Mouse (Mus musculus): ENCODE data around the gene Letmd1.
A peak's percentile ranks its signal among the peaks of the same experiment; 100 is the strongest.
"Not testable (repeated sequence)": the region's sequence is repeated elsewhere in the genome, so short reads cannot be mapped to it uniquely, and the experiment has no call there.

Letmd1 gene

DNA sequence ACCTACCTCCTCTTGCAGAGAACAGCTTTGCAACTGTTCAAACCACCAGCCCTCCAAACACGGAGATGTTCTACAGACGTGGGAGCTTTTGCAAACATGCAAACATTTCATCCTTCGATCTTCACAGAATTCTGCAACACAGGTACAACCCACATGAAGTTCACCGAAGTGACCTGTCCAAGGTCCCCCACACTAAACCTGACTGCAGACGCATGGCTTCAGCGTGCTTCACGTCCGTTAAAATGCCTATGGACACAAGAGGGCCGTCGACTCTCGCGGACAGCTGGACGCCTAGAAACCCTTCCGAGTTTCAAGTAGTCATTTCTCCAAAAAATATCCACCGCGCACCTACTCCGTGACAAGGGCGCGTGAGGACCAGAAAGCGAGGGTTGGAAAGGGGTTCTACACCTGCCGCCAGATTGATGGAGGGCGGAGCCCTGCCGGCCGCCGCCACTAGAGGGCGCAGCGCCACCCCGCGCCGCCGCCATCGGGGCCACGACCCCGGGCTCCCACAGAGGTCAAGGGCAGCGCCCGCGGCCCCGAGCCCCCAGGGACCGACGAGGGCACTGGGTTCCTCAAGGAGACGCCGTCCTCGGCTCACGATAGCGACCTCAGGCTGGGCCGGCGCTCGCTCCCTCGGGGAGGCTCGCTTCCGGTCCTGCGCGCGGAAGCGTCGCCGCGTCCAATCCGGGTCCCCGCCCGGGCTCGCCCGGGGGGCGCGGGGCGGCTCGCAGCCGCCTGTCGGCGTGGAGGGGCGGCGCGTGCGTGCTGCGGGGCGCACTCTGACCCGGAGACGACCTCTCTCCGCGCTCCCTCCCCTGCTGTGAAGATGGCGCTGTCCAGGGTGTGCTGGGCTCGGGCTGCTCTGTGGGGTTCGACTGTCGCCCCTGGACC is at the start of gene Letmd1:
TSS of gene Letmd1 (plus strand) at position 729 of the 894 bp plus-strand sequence.
- DNase-seq = peak; percentile 93

- DNase-seq = no peak
These were observed 49.5 kb upstream of the Letmd1 start for GRCm38 (mm10) chr15:100419311-100419710.

- DNase-seq = no peak
These were observed 48.7 kb upstream of the Letmd1 start for GRCm38 (mm10) chr15:100419901-100420745.

DNA sequence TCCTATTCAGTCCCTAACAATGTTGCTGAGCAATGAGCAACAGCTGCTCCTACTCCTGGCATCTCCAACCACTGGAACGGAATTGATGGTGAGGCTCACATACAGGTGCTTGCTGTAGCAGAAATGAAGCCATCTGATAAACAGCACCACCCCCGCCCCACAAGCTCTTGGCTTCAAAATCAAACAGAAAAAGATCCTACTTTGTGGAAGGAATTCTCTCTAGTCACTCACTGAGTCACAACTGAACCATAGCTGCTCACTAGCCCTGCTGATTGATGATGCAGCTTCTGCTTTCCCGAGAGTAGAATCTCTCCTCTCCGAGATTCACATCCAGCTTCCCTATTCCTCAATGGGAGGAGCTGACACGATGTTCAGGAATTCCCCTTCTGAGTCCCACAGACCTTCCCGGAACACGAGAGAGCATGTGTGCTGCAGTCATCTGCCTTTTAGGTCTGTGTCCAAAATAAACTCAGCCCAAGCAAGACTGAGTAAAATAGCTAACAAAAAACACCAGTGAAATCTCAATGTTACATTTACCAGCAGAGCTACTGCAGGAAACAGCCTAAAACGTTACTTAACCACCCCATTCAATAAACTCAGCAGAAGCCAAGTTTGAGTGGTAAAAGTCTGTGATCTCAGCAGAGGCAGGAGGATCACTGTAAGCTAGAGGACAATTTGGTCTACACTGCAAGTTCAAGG is 47.6 kb upstream of the Letmd1 start:
- no peak for DNase-seq

DNA sequence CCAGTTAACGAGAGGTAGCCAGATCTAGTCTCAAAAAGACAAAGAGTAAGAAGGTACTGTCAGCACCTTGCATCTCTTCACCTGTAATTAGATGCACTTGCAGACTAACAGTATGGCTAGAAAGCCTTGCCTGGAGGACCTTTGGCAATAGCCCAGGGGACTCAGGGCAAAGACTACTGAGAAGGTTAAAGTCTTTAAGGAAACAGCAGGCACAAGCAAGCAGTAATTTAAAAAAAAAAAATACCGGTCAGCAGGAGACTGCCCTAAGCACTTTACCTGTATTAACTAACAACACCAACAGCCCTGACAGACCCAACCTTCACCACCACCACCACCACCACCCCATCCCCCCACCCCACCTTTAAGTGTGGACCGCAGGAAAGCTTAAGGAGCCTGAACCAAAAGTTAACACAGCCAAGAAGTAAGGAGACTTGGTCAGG is 47.0 kb upstream of the Letmd1 start, which contains the start of gene Gm5475:
TSS of gene Gm5475 (plus strand) at position 390 of the 440 bp plus-strand sequence.
- DNase-seq = not testable (repeated sequence)

GRCm38 (mm10) chr15:100422476-100422875 is 46.3 kb upstream of the Letmd1 start:
- DNase-seq = no peak

GRCm38 (mm10) chr15:100422899-100423860 is 45.6 kb upstream of the Letmd1 start:
- peak; percentile 98 for DNase-seq

DNA sequence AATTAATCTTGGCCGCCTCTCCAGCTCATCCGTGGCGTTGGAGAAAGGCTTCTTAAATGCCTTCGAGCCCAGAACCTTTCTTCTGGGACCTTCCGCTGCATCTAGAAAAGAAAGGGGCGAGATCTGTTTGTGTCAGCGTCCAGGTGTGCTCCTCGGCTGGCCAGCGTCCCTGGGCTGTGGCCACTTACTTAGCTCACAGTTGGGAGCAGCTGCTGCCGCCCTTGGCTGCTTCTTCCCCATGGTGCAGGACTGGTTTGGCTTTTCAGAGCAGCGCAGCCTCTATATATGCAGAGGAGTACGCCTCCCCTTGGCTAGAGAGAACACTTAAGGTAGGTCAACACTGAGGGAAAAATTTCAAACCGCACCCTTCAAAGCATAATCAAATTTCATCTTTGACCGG is 44.9 kb upstream of the Letmd1 start:
- DNase-seq = no peak

DNA sequence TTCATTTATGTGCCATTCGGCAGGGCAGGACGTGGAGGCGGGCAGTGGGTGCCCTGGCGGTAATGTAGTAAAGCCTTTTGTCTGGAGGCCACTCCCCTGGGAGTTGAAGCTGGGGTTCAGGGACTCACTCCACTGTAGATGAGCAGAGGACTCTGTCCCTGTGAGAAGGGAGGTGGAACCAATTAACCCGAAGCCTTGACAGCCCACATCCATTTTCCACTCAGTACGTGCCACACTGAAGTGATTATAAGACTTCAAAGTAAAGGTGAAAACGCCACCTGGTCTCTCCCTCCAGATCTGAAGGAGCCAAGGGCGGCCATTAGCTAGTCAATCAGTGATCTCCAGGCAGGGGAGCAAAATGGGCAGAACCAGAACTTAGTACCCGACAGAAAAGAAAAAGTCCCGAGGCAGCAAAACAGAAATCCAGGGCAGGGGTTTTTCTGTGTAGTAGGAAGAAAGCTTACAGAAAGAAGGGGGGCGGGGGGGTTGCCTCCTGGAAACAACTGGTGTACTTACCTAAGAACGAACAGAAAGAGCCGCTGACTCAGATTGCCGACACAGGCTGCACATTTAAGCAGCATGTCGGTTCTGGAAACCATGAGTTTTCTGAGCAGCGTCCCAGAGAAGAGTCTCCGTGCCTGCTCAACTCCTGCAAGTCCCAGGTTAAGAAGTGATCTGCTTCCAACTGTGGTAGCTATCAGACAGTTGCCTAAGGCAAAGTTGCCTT is 44.3 kb upstream of the Letmd1 start, which contains the start of gene Slc11a2:
TSS of gene Slc11a2 (minus strand) at position 677 of the 727 bp plus-strand sequence.
- no peak for DNase-seq

DNA sequence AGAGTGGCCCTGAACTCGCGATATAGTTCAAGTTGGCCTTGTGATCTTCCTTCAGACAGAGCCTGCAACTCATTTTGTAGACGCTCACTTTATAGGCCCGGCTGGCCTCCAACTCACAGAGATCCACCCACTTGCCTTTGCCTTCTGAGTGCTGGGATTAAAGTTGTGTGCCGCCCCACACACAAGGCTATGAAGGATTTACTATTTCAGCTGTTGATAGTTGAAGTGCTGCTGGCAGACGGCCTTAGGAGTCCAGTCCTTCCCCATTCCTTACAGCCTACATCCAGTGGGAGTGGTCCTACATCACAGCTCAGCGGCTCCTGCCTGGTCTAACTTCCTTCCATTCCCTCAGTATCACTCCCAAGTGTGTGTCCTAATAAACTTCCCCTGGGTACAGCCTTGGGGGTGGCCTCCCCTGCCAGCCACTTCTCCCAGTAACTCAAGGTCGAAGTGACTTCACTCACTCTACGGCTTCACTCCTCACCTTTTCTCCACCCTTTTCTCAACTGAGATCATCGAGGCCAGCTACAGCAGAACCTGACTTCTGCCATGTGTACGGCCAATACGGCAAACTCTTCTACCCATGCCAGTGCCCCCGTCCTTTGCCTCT is 40.4 kb upstream of the Letmd1 start:
- DNase-seq = no peak

DNA sequence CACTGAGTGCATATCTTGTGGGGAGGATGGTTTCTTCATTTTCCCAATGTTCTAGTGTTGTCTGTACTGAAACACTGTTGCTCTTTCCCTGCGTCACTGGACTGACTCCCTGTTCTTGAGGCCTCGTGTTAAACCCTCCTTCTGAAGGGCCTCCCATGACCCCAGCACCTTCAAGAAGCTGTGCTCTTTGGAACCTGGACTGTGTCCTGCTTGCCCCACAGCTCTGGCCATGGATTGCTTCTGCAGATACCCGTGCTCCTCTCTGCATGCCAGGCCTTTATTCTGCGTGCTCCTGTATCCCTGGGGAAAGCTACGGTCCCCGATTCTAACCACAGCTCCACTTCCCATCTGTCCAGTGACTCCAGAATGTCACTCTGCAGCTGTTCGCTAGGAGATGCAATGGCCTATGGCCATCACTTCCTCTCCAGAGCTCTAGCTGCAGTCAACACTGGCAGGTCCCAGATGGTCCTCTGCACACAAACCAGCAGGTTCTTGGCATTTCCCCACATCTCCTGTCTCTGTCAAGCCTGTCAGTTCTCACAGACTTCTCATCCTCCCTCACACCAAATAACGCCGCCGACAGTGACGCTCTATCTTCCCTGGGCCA is 38.8 kb upstream of the Letmd1 start:
- DNase-seq = no peak

GRCm38 (mm10) chr15:100433234-100433633 is 35.6 kb upstream of the Letmd1 start:
- DNase-seq = no peak

DNA sequence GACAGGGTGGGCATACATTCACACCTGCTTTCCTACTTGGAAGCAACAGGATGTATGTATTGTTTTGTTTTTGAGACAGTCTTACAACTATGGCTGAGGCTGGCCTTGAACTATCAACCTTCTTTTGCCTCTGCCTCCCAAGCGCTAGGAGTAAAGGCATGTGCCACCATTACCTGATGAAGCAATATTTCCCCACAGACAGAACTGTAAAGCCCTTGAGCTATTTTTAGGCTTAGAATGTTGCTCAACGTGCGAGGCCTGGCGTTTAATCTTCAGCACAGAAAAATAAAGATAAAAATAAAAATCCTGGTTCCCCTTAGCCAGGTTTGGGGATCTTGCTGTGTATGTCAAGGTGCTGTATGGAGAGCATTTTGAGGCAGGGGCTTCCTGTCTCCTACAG is 32.7 kb upstream of the Letmd1 start:
- DNase-seq = no peak

- no peak for DNase-seq
These were observed 32.3 kb upstream of the Letmd1 start for GRCm38 (mm10) chr15:100436518-100436917.

DNA sequence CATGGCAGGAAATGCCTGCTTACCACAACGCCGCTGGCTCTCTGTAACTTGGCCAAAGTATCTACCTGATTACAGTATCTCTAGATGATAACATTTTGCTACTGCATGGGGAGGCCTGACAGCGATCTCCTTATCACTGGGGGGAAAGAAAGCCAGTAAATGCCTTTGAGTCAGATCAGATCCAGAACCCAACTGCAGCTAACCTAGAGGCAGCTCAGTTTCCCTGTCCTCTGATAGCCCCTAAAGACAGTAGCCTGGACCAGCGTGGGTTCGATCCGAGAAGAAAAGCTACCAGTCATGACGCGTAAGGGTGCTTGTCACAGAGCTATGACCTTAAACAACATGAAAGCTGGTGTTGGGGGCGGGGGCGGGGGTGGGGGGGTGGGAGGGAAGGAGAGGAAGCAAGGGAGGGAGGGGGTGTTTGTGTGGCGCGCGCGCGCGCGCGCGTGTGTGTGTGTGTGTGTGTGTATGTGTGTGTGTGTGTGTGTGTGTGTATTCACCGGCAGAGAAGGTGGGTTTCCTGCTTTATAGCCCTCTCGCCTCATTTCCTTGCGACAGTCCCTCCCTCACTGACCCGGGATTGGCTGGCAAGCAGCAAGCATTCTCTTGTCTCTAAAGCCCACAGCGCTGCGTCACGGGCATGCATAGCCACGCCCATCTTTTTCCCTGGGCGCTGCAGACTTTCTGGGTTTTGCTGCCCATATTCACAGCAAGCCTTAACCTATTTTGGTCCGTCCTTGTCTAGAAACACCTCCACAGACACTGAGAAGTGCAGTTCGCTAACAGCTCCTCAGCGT is 25.5 kb upstream of the Letmd1 start:
- peak; percentile 92 for DNase-seq

- no peak for DNase-seq
These were observed 21.9 kb upstream of the Letmd1 start for GRCm38 (mm10) chr15:100446887-100447286.

GRCm38 (mm10) chr15:100448572-100448971 is 20.3 kb upstream of the Letmd1 start:
- no peak for DNase-seq

DNA sequence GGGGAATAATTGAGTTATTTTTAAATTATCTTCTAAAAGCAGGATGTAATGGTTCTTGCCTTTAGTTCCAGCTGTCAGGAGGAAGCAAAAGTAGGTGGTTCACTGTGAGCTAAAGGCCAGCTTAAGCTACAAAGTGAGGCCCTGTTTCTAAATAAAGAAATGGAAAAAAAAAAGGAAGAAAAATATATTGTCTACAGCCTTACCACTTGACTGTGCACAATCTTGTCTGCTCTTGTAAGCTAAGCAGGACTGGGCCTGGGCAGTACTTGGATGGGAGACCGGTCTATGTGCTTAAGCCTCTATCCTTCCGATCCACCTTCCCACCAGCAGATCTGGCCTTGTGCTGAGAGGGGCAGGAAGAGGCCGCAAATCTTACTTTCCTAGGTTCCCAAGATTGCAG is 19.3 kb upstream of the Letmd1 start:
- DNase-seq = no peak

DNA sequence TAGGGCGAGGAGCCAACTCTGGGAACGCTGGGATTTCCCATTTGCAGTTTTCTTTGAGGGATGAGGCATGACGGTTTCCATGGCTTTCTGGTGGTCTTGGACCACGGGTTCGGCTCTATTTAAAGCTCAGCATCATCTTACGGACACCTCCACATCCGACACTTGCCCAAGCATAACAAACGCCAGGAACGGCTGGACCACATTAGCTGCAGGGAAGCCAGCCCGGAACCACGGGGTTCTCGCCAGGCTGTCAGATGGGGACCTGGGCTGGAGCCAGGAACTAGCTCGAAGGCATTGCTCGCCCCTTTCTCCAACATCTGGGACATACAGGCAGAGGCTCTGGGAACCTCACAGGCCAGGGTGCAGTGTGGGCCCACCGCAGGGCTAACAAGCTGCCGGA is 17.6 kb upstream of the Letmd1 start:
- peak; percentile 29 for DNase-seq

All from right cerebral cortex, adult 18-20 months (tissue).